Mouse (Mus musculus) olfactory bulb, adult 2 months (tissue): Measurements from ENCODE around the gene Gprin1. TPM values are rescaled to one million over a fixed set of nuclear protein-coding genes. Genes with fewer than 3 reads are reported as not detected.

ENCODE experiments used
- H3K27ac ChIP-seq: fragments of 200-500 bp; 2 replicates; pipeline ENCODE4 v1.5.1; 2012; ENCODE audit warnings: low read depth, low read length; ENCODE audit not compliant: insufficient read depth
- H3K4me1 ChIP-seq: fragments of 200-500 bp; 2 replicates; pipeline ENCODE4 v1.6.1; 2012; ENCODE audit warnings: low read length; ENCODE audit not compliant: control insufficient read depth, insufficient read depth
- H3K4me3 ChIP-seq: fragments of 200-500 bp; 2 replicates; pipeline ENCODE4 v1.5.1; 2012; ENCODE audit warnings: mild to moderate bottlenecking, low read depth, low read length, moderate library complexity; ENCODE audit not compliant: insufficient read depth
- CTCF ChIP-seq: fragments of 200-500 bp; IDR thresholded peaks from 2 replicates; pipeline ENCODE4 v1.5.1; 2012; ENCODE audit warnings: low read depth, mild to moderate bottlenecking, low read length, moderate library complexity; ENCODE audit not compliant: insufficient read depth
- POLR2A ChIP-seq: fragments of 200-500 bp; IDR thresholded peaks from 2 replicates; pipeline ENCODE4 v1.6.1; 2012; ENCODE audit warnings: mild to moderate bottlenecking, low read depth, low read length, moderate library complexity; ENCODE audit not compliant: insufficient read depth
- WGBS: fragments of 180-500 bp; shearing (Covaris S2); methylation state at CpG from one replicate; pipeline ENCODE4 v1.1.7; 2018; 5-methylcytosine and 5-hydroxymethylcytosine counted together
- polyA plus RNA-seq: library from polyadenylated mRNA; stranded (reverse); fragments of >200 nt; gene quantifications from 2 replicates; pipeline ENCODE4 v1.2.4, GENCODE M21; 2012; ENCODE audit warnings: low replicate concordance; ENCODE audit not compliant: missing spikeins, insufficient read depth, insufficient read length

The Gprin1 gene
- polyA plus RNA-seq, 1 experiment: not detected

GRCm38 (mm10) chr13:54690151-54690740, 59.4 kb downstream of the Gprin1 start:
- TF ChIP-seq POLR2A (no peak), CTCF (no peak)
- Histone ChIP-seq H3K27ac (no peak overlapping the region), H3K4me1 (peaks cover 21% of the 10 kb centered on the region), H3K4me3 (no peak overlapping the region)
- WGBS: 86% methylated on average over 8 of the region's 8 CpGs

GRCm38 (mm10) chr13:54687575-54688424, 61.9 kb downstream of the Gprin1 start:
- no peak for TF ChIP-seq CTCF
- TF ChIP-seq POLR2A: peak; percentile 53; the same call in 1 of the 2 replicates
- H3K4me3 ChIP-seq: peak overlapping the region; percentile 97
- under 1% methylated on average over 82 of the region's 82 CpGs for WGBS

GRCm38 (mm10) chr13:54687096-54687495, 62.6 kb downstream of the Gprin1 start:
- Histone ChIP-seq H3K4me3 (peak overlapping the region; percentile 97), H3K4me1 (peaks cover 32% of the 10 kb centered on the region), H3K27ac (peak overlapping the region; percentile 80)
- WGBS: under 1% methylated on average over 35 of the region's 35 CpGs
- no peak for TF ChIP-seq CTCF
- 0 out of 2 replicates have a peak, but pooled peaks have one; percentile 10 for TF ChIP-seq POLR2A

More at GRCm38 (mm10) chr13:54687575-54688424, 61.9 kb downstream of the Gprin1 start:
- Histone ChIP-seq H3K4me1 (peaks cover 34% of the 10 kb centered on the region), H3K27ac (peak overlapping the region; percentile 96)

Other genes starting within 250 kb of the Gprin1 start
- gene Simc1, start 246.1 kb downstream of the Gprin1 start, polyA plus RNA-seq: not detected in 2 replicates
- not detected in 2 replicates for gene 4833439L19Rik, start 184.4 kb downstream of the Gprin1 start, polyA plus RNA-seq
- not detected in 2 replicates for gene Arl10, start 174.9 kb downstream of the Gprin1 start, polyA plus RNA-seq
- not detected in 2 replicates for gene Nop16, start 159.8 kb downstream of the Gprin1 start, polyA plus RNA-seq
- not detected in 2 replicates for gene Higd2a, start 159.7 kb downstream of the Gprin1 start, polyA plus RNA-seq
- gene Cltb, start 138.5 kb downstream of the Gprin1 start, polyA plus RNA-seq: not detected in 2 replicates
- not detected in 2 replicates for gene Faf2, start 128.1 kb downstream of the Gprin1 start, polyA plus RNA-seq
- not detected in 2 replicates for gene Rnf44, start 56.0 kb downstream of the Gprin1 start, polyA plus RNA-seq
- gene Cdhr2, start 48.4 kb downstream of the Gprin1 start, polyA plus RNA-seq: not detected in 2 replicates
- not detected in 2 replicates for gene Sncb, start 16.7 kb upstream of the Gprin1 start, polyA plus RNA-seq
- gene Eif4e1b, start 34.1 kb upstream of the Gprin1 start, polyA plus RNA-seq: not detected in 2 replicates
- not detected in 2 replicates for gene Tspan17, start 39.5 kb upstream of the Gprin1 start, polyA plus RNA-seq
- not detected in 2 replicates for gene Unc5a, start 199.5 kb upstream of the Gprin1 start, polyA plus RNA-seq